Comparison of ENCODE assay signal across 24 mouse cellular contexts in genomic region chr17:42363085-42363710, GRCm38 (mm10). TPM values are rescaled to one million over a fixed set of nuclear protein-coding genes. Genes with fewer than 3 reads are reported as not detected.
A peak's percentile ranks its signal among the peaks of the same experiment; 100 is the strongest.
DNase-seq lines count a peak whose midpoint lies in the region; ATAC-seq and TF ChIP-seq lines count a peak whose summit lies in the region.
"Had no signal": no experiment of that assay in that cellular context is flagged by ENCODE, and none has a peak within 500 bp of the region (broad histone marks: within the 10 kb centered on the region; RNA-seq: fewer than 3 reads in every experiment).

No protein-coding gene starts in this region.

- H3K27ac ChIP-seq in hindbrain, embryonic 12.5 days = no peak overlapping the region
- no peak overlapping the region for H3K27ac ChIP-seq in hindbrain, embryonic 11.5 days (ENCODE audit: low read depth, low read length)
- peak overlapping the region; percentile 56 for H3K27ac ChIP-seq in midbrain, embryonic 13.5 days
- H3K27ac ChIP-seq in midbrain, postnatal 0 days (ENCODE audit: low read depth, low read length) = no peak overlapping the region
- H3K27ac ChIP-seq in midbrain, embryonic 15.5 days = 0 out of 2 replicates have a peak overlapping the region, but pooled peaks have one; percentile 17
- H3K27ac ChIP-seq: heart, embryonic 15.5 days; hindbrain, embryonic 14.5 days; hindbrain, postnatal 0 days had no signal

- H3K4me3 ChIP-seq in hindbrain, embryonic 12.5 days = no peak overlapping the region
- H3K4me3 ChIP-seq in hindbrain, embryonic 11.5 days (ENCODE audit: low read depth, low read length) = no peak overlapping the region
- H3K4me3 ChIP-seq in midbrain, embryonic 13.5 days (replicated peaks) = no peak overlapping the region
- H3K4me3 ChIP-seq in midbrain, postnatal 0 days (ENCODE audit: low read depth, low read length) = no peak overlapping the region
- H3K4me3 ChIP-seq in midbrain, embryonic 15.5 days = no peak overlapping the region
- H3K4me3 ChIP-seq: heart, embryonic 12.5 days; heart, embryonic 15.5 days had no signal

- H3K4me1 ChIP-seq in hindbrain, embryonic 12.5 days = no peaks in the 10 kb centered on the region
- H3K4me1 ChIP-seq in hindbrain, embryonic 11.5 days (replicated peaks; ENCODE audit: control insufficient read depth, insufficient read depth, low read length) = no peaks in the 10 kb centered on the region
- H3K4me1 ChIP-seq in midbrain, embryonic 13.5 days (replicated peaks) = no peaks in the 10 kb centered on the region
- H3K4me1 ChIP-seq in midbrain, postnatal 0 days (ENCODE audit: insufficient read depth, low read length) = no peaks in the 10 kb centered on the region
- H3K4me1 ChIP-seq in midbrain, embryonic 15.5 days = no peaks in the 10 kb centered on the region
- H3K4me1 ChIP-seq: heart, embryonic 12.5 days had no signal

- H3K27me3 ChIP-seq in hindbrain, embryonic 12.5 days = no peaks in the 10 kb centered on the region
- no peaks in the 10 kb centered on the region for H3K27me3 ChIP-seq in hindbrain, embryonic 11.5 days (ENCODE audit: control insufficient read depth, insufficient read depth, low read length)
- no peaks in the 10 kb centered on the region for H3K27me3 ChIP-seq in midbrain, embryonic 13.5 days
- H3K27me3 ChIP-seq in midbrain, postnatal 0 days (ENCODE audit: insufficient read depth, low read length) = no peaks in the 10 kb centered on the region
- H3K27me3 ChIP-seq in midbrain, embryonic 15.5 days (replicated peaks) = no peaks in the 10 kb centered on the region
- H3K27me3 ChIP-seq: heart, embryonic 12.5 days; heart, embryonic 15.5 days had no signal

- no peak overlapping the region for H3K4me2 ChIP-seq in hindbrain, embryonic 12.5 days (replicated peaks)
- no peak overlapping the region for H3K4me2 ChIP-seq in hindbrain, embryonic 11.5 days (replicated peaks; ENCODE audit: low read depth, low read length)
- no peak overlapping the region for H3K4me2 ChIP-seq in midbrain, embryonic 13.5 days (replicated peaks)
- no peak overlapping the region for H3K4me2 ChIP-seq in midbrain, postnatal 0 days (ENCODE audit: low read depth, low read length, poor library complexity, severe bottlenecking)
- no peak overlapping the region for H3K4me2 ChIP-seq in midbrain, embryonic 15.5 days
- H3K4me2 ChIP-seq: heart, embryonic 12.5 days; heart, embryonic 15.5 days; hindbrain, embryonic 14.5 days had no signal

- peak; percentile 19; the same call in 1 of the 2 replicates for ATAC-seq in hindbrain, embryonic 12.5 days (ENCODE audit: low FRiP score)
- no peak for ATAC-seq in hindbrain, embryonic 11.5 days (ENCODE audit: low FRiP score)
- peak; percentile 73 for ATAC-seq in midbrain, embryonic 13.5 days
- ATAC-seq in midbrain, postnatal 0 days (ENCODE audit: low FRiP score) = no peak
- peak; percentile 69 for ATAC-seq in midbrain, embryonic 15.5 days (replicated peaks)
- ATAC-seq: CD4-positive, CD25-positive, alpha-beta regulatory T cell, adult 4 months; forebrain, postnatal 0 days; hindbrain, postnatal 0 days; inflammation-experienced regulatory T-cells, adult 6 months; intestine, embryonic 16.5 days had no signal

- H3K36me3 ChIP-seq in hindbrain, embryonic 12.5 days = no peaks in the 10 kb centered on the region
- no peaks in the 10 kb centered on the region for H3K36me3 ChIP-seq in hindbrain, embryonic 11.5 days (ENCODE audit: control insufficient read depth, insufficient read depth, low read length)
- H3K36me3 ChIP-seq in midbrain, embryonic 13.5 days = no peaks in the 10 kb centered on the region
- H3K36me3 ChIP-seq in midbrain, postnatal 0 days (ENCODE audit: insufficient read depth, low read length) = no peaks in the 10 kb centered on the region
- H3K36me3 ChIP-seq in midbrain, embryonic 15.5 days (replicated peaks) = no peaks in the 10 kb centered on the region
- H3K36me3 ChIP-seq: heart, embryonic 12.5 days; heart, embryonic 15.5 days had no signal

- no peak overlapping the region for H3K9ac ChIP-seq in hindbrain, embryonic 12.5 days
- no peak overlapping the region for H3K9ac ChIP-seq in hindbrain, embryonic 11.5 days (ENCODE audit: low read depth, low read length)
- no peak overlapping the region for H3K9ac ChIP-seq in midbrain, embryonic 13.5 days (replicated peaks)
- no peak overlapping the region for H3K9ac ChIP-seq in midbrain, postnatal 0 days (replicated peaks; ENCODE audit: low read length, poor library complexity, severe bottlenecking)
- no peak overlapping the region for H3K9ac ChIP-seq in midbrain, embryonic 15.5 days
- H3K9ac ChIP-seq: forebrain, postnatal 0 days; heart, embryonic 12.5 days; heart, embryonic 15.5 days; hindbrain, embryonic 14.5 days had no signal

- WGBS in hindbrain, embryonic 12.5 days = 86% methylated on average over 6 of the region's 6 CpGs
- WGBS in hindbrain, embryonic 11.5 days = 89% methylated on average over 6 of the region's 6 CpGs
- WGBS in midbrain, embryonic 13.5 days = 71% methylated on average over 6 of the region's 6 CpGs
- WGBS in midbrain, postnatal 0 days = 61% methylated on average over 6 of the region's 6 CpGs
- 66% methylated on average over 6 of the region's 6 CpGs for WGBS in midbrain, embryonic 15.5 days

- no peak for TF ChIP-seq CTCF in midbrain, postnatal 0 days (IDR thresholded peaks at IDR 0.05)

- H3K9me3 ChIP-seq in hindbrain, embryonic 12.5 days (replicated peaks) = no peaks in the 10 kb centered on the region
- H3K9me3 ChIP-seq in hindbrain, embryonic 11.5 days (ENCODE audit: control insufficient read depth, low read length) = no peaks in the 10 kb centered on the region
- H3K9me3 ChIP-seq in midbrain, embryonic 13.5 days = no peaks in the 10 kb centered on the region
- no peaks in the 10 kb centered on the region for H3K9me3 ChIP-seq in midbrain, postnatal 0 days (ENCODE audit: low read length)
- H3K9me3 ChIP-seq in midbrain, embryonic 15.5 days = no peaks in the 10 kb centered on the region
- H3K9me3 ChIP-seq: heart, embryonic 12.5 days; heart, embryonic 15.5 days had no signal

- DNase-seq in hindbrain, embryonic 11.5 days (ENCODE audit: low spot score) = no peak
- DNase-seq in midbrain, postnatal 0 days (ENCODE audit: low spot score) = no peak
- no peak for DNase-seq in layer of hippocampus, postnatal 25 days (ENCODE audit: extremely low spot score in 1 of 2, low spot score in 1 of 2)
- DNase-seq: adrenal gland, adult 8-10 months; adrenal gland, postnatal 25 days; cerebellum, adult 18-20 months; cerebellum, adult 9-10 months; cerebellum, postnatal 14 days; forebrain, postnatal 0 days; gastrocnemius, postnatal 25 days; heart, adult 18-20 months; heart, postnatal 10 days; heart, postnatal 36 days had no signal

RNA-seq across cellular contexts. Expression of gene Ptchd4, which starts 47.5 kb away (rescaled TPM):
- 6.0 and 6.4 TPM in 2 replicates for polyA plus RNA-seq in hindbrain, embryonic 12.5 days (2016; fragmentation: Nextera tagmentation; extraction: Ambion mirVana)
- 3.5 and 5.5 TPM in 2 replicates for polyA plus RNA-seq in hindbrain, embryonic 11.5 days (2014; fragmentation: Nextera tagmentation; extraction: Ambion mirVana)
- 5.9 and 6.9 TPM in 2 replicates for polyA plus RNA-seq in midbrain, embryonic 13.5 days (2015; fragmentation: Nextera tagmentation; extraction: Ambion mirVana)
- 10.9 and 13.6 TPM in 2 replicates for total RNA-seq in midbrain, postnatal 0 days (2014; rRNA removed)
- 8.3 and 9.3 TPM in 2 replicates for polyA plus RNA-seq in midbrain, postnatal 0 days (2015; fragmentation: Nextera tagmentation; extraction: Ambion mirVana)
- polyA plus RNA-seq in midbrain, embryonic 15.5 days (2015; fragmentation: Nextera tagmentation; extraction: Ambion mirVana) = 10.8 and 12.3 TPM in 2 replicates
- total RNA-seq in layer of hippocampus, postnatal 25 days (2021) = 10 to 100 TPM in 1 of 2 experiments, 1 to 10 TPM in 1; 7.7 to 11.0 TPM
- total RNA-seq: adrenal gland, postnatal 25 days; heart, adult 18-20 months; heart, postnatal 10 days; heart, postnatal 36 days; MEL had no signal
- polyA plus RNA-seq: CD4-positive, CD25-positive, alpha-beta regulatory T cell, adult 4 months; inflammation-experienced regulatory T-cells, adult 6 months had no signal

Comparison
In these comparisons a context has a peak if more than half of its experiments do, and no peak if none do; other contexts are left out.
1. ATAC-seq: peak in hindbrain, embryonic 12.5 days (single experiment), midbrain, embryonic 13.5 days (single experiment) and midbrain, embryonic 15.5 days (single experiment); none in hindbrain, embryonic 11.5 days (single experiment) and midbrain, postnatal 0 days (single experiment).
2. H3K27ac ChIP-seq: peak in midbrain, embryonic 13.5 days (single experiment) and midbrain, embryonic 15.5 days (single experiment); none in hindbrain, embryonic 12.5 days (single experiment), hindbrain, embryonic 11.5 days (single experiment) and midbrain, postnatal 0 days (single experiment).